Mouse (Mus musculus) left cerebral cortex, adult 11 months (tissue): ENCODE data around the gene 1700014D04Rik.
A peak's percentile ranks its signal among the peaks of the same experiment; 100 is the strongest.
"Not testable (repeated sequence)": the region's sequence is repeated elsewhere in the genome, so short reads cannot be mapped to it uniquely, and the experiment has no call there.

ENCODE experiments used
- DNase-seq: peaks from one replicate; pipeline ENCODE4 v3.0.0; 2022; ENCODE audit warnings: low spot score

Gene 1700014D04Rik

GRCm38 (mm10) chr13:59746711-59747110, at the start of gene 1700014D04Rik:
TSS of gene 1700014D04Rik (minus strand) at chr13:59746752.
- DNase-seq = no peak

DNA sequence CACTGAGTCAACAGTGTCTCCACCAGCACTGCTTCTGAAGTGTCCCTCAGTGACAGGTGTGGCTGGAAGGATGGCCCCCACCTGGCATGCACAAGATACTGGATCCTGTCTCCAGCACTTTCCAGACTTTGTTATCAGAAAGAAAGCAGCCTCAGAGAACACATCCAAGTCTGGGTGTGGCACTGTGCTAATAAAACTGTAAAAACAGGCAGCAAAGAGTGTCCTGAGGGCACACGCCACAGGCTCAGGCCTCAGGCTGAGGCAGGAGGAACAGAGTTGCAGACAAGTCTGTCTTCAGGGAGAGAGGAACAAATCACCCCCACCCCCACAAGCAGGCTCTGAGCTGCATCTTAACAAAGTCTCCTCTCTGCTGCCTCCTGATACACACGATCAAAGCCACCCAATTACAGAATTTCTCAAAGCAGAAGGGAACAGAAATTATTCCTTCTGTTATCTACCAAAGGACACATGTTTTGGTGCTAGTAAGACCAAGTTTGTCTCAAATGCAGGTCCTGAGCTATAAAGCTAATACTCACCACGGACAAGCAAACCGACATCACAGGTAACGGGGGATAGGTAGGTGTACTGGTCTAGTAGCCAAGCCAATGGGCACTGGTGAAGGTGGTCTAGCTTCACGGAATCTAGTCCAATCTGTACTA, 49.4 kb upstream of the 1700014D04Rik start:
- DNase-seq = no peak

- DNase-seq = no peak
These were observed 48.2 kb upstream of the 1700014D04Rik start for GRCm38 (mm10) chr13:59794786-59795185.

GRCm38 (mm10) chr13:59782145-59782544, 35.6 kb upstream of the 1700014D04Rik start, which contains the start of gene Gm49354:
TSS of gene Gm49354 (minus strand) at chr13:59782245.
- no peak for DNase-seq

DNA sequence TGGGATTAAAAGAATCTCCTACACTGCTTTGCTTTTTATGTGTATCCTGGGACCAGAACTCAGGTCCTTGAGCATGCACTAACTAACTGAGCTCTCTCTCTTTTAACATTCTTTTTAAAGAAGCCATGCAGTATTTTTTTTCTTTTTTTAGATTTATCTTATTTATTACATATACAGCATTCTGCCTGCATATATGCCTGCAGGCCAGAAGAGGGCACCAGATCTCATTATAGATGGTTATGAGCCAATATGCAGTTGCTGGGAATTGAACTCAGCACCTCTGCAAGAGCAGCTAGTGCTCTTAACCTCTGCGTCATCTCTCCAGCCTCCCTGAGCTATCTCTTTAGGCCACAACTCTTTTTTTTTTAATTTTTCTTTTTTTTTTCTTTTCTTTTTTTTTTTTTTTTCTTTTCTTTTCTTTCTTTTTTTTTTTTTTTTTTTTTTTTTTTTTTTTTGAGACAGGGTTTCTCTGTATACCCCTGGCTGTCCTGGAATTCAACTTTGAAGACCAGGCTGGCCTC, 33.3 kb upstream of the 1700014D04Rik start:
- not testable (repeated sequence) for DNase-seq

DNA sequence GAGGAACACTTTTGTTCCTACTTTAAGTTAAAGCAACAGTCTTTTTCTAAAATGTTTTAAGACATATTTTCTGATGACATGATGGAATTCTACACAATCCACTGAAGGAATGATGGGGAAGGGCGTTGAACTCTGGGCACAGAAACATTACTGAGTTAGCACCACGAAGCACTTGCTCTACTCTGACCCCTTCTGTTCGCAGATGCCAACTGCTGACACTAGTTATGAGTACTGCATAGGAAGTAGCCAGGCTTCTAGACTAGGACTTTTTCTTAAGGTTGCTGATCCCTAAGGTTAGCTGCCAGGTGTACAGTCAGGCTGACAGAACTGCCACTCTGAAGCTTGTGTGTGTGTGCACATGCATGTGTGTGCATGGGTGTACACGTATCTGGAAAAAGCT, 32.7 kb upstream of the 1700014D04Rik start:
- no peak for DNase-seq

DNA sequence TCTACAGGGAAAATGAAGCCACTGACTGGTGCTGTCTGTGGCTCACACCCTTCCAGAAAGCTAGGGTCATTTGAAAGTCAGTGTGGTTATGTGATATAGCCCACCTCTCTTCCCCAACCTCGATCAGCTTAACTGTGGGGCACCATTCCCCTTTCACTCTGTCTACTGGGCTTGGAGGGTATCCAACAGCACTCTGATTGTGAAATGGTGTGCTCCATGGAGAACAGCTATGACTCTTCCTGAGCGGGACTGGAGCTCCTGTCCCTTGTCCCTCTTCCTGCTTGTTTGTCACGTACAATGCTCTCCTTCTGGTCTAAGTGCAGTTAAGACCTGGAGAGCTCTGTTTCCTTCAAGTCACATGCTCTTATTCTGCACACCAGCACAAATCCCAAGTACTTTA, 28.6 kb upstream of the 1700014D04Rik start:
- DNase-seq = no peak

- DNase-seq = peak; percentile 37
These were observed 24.7 kb upstream of the 1700014D04Rik start for GRCm38 (mm10) chr13:59771257-59771656.

DNA sequence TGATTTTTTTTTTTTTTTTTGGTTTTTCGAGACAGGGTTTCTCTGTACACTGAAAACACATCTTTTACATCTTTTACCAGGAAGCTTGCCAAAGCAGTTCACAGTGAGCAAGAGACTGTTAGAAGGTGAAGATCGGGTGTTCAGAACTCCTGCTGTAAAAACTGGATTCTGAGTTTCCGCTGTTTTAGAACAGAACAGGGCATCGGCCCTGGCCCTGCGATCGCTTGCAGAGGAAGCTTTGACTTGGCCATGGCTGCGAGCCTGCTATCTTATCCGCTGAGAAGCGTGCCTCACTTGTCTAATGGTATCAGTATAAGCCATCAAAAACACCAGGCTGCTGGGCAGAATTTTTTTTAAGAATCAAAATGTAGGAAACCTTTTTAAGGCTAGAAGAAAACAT, 24.3 kb upstream of the 1700014D04Rik start:
- DNase-seq = no peak

DNA sequence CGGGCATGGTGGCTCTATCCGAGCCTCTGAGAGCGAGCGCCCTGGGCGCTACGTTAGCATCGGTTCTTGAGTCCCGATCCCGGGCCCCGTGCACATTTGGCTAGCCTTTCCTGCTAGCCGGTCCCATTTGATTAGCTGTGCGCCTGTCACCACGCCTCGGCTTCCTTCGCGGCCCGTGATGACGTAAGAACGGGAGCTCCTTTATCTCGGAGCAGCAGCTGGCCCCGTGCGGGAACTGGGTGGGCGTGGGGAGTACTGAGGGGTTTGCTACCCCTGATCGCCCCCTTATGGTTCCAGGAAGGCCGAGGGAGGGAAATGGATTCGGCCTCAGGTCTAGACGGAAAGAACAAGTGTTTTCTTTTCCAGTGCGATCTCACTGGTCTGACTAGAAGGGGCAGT, 23.6 kb upstream of the 1700014D04Rik start:
- peak; percentile 84 for DNase-seq

- peak; percentile 98 for DNase-seq
These were observed 23.0 kb upstream of the 1700014D04Rik start, which contains the start of gene Isca1 for GRCm38 (mm10) chr13:59769296-59770163. TSS of gene Isca1 (minus strand) at chr13:59769810.

GRCm38 (mm10) chr13:59768531-59768930, 22.0 kb upstream of the 1700014D04Rik start:
- no peak for DNase-seq

- DNase-seq = no peak
These were observed 20.4 kb upstream of the 1700014D04Rik start for GRCm38 (mm10) chr13:59766786-59767515.

DNA sequence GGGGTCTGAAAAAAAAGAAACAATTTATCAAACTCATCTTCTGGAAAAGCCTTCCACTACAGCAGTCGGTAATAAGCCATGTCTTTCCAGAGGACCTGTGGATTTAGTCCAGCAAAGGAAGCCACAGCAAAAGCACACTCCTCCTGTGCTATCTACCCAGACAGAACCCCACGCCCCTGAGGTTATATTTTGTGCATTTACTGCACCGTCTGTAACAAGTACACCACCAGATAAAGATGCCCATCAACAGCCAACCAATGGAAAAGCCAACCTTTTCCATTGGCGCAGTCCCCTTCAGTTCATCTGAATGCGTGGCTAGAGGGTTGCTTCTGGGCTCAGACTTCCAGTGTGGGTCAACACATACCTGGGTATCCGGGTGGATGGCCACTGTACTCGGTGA, 16.2 kb upstream of the 1700014D04Rik start:
- no peak for DNase-seq

GRCm38 (mm10) chr13:59756906-59757305, 10.4 kb upstream of the 1700014D04Rik start:
- DNase-seq = no peak

- DNase-seq = no peak
These were observed 3.8 kb upstream of the 1700014D04Rik start for GRCm38 (mm10) chr13:59750310-59750709.

DNA sequence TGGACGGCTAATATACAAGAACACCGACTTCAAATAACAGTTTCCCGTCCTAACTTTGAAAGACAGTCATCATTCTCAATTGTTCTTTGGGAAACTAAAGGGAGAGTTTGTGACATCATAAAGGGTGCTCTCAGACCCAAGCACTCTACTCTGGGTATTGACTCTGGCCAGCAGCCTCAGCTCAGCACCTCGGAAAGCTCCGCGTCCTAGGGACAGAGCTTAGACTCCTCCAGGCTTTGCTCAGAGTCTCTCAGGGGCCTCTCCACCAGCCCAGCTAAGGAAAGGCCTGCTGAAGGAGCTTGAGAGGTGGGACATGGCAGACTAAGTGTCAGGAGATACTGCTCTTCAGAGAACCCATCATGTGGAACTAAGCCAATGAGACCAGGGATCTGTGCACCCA, 388 bp downstream of the 1700014D04Rik start:
- no peak for DNase-seq

GRCm38 (mm10) chr13:59745462-59745861, 1.1 kb downstream of the 1700014D04Rik start:
- DNase-seq = no peak

DNA sequence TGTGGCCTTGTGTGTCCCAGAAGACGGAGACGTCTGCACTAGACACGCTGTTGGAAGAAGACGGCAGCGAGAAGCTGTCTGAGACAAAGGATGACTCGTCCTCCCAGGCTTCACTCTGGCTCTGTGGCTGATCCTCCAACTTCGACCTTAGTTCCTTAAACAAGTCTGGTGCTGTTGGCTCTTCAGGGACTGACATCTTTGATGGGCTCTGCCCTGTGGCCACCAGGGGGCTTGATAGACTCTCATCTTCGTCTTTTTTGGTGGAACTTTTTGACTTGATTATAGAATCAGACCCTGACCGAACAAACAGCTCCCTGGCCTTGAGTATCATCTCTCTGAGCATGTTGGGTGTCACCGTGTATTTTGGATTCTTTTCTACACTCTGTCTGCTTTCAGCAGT, 4.9 kb downstream of the 1700014D04Rik start:
- no peak for DNase-seq

GRCm38 (mm10) chr13:59741096-59741495, 5.5 kb downstream of the 1700014D04Rik start:
- DNase-seq = no peak

DNA sequence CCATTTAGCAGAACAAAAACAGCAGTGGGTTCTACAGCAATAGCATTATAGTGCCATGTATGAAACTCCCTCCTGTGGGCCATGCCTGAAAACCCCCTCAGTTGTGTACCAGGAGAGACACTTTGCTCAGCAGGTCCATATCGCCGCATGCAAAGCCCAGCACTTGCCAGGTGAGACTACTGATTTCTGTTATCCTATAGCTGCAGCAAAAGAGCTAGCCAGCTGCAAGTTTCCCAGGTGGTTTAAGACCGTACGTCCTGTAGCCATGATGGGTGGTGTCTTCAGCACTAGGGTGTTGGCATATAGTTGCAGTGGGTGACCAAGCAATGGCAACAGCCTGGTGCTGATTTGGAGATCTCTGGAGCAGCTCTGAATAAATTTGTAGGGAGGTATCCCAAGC, 7.2 kb downstream of the 1700014D04Rik start:
- DNase-seq = no peak

DNA sequence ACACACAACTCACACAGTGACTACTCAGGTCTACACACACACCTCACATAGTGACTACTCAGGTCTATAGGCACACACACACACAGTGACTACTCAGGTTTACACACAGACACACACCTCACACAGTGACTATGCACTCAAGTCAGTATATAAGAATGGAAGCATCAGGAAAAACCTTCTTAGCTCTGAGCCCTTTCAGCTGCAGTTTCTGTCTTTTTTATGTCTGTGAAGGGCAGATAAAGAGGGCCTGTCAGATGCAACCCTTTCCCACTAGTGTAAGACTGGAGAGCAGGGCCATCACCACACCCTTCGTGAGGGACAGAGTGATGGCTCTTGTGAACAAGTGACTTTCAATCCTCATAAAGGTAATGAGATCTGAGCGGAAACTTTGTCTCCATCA, 8.1 kb downstream of the 1700014D04Rik start:
- no peak for DNase-seq
